Mouse (Mus musculus): Measurements from ENCODE around the gene Ccr10. TPM values are rescaled to one million over a fixed set of nuclear protein-coding genes. Genes with fewer than 3 reads are reported as not detected.
"Not testable (repeated sequence)": the region's sequence is repeated elsewhere in the genome, so short reads cannot be mapped to it uniquely, and the experiment has no call there.

Ccr10 gene
- polyA plus RNA-seq, 1 experiment from 2014 or later, result 0.60 TPM

DNA sequence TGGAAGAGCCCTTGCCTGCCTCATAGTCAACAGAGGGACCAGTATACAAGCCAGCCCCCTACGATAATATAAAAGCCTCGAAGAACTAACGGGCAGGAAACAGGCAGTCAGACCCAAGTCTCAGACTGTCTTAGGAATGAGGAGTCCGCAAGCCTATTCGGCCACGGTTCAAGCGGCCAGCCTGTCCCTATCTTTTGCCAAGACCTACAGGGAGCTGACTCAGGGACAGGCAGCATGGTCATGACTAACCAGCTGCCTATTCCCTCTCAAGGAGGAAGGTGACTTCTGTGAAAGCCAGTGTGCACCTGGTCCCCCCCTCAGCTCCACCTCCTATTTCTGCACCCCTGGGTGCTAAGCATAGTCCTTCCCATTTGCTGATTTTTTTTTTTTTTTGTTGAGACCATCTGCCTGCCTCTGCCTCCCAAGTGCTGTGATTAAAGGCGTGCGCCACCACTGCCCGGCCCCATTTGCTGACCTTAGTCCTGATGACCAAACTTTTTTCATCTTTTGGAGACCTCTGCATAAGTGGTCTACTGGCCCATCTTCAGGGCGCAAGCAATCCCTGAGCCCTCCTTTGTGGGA, 46.2 kb downstream of the Ccr10 start:
- no peak overlapping the region for H3K9ac ChIP-seq (ENCODE audit: low read length)
- peaks cover 15% of the 10 kb centered on the region for H3K4me1 ChIP-seq (ENCODE audit: control insufficient read depth, insufficient read depth, low read length)
- peaks cover 2% of the 10 kb centered on the region; the same call in 1 of the 2 replicates for H3K9me3 ChIP-seq (replicated peaks; ENCODE audit: control insufficient read depth, low read length)
- peaks cover 13% of the 10 kb centered on the region for H3K36me3 ChIP-seq (ENCODE audit: control insufficient read depth, insufficient read depth)
- H3K4me2 ChIP-seq (ENCODE audit: low read depth, low read length), result no peak overlapping the region
- ATAC-seq (replicated peaks; ENCODE audit: extremely low read depth, insufficient read depth, low FRiP score), result no peak
- no peak overlapping the region for H3K27ac ChIP-seq (ENCODE audit: low read length)
- no peak overlapping the region for H3K4me3 ChIP-seq (ENCODE audit: low read length)
- 84% methylated on average over 11 of the region's 11 CpGs for WGBS
- H3K27me3 ChIP-seq (ENCODE audit: control insufficient read depth, insufficient read depth, low read length), result no peaks in the 10 kb centered on the region

DNA sequence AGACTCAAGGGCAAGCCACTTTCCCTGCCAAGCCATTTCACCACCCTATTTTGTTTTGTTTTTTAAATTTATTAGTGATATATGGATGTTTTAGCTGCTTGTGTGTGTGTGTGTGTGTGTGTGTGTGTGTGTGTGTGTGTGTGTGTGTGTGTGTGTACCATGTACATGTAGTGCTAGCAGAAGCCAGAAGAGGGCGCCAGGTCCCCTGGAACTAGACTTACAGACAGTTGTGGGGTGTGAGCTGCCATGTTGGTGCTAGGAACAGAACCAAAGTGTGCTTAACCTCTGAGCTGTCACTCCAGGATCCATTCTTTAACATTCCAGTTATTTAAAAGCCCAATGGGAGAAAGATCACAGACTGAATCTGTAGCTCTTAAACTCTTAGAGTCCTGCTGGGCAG, 48.2 kb downstream of the Ccr10 start:
- Histone ChIP-seq H3K4me2 (ENCODE audit: low read depth, low read length) (no peak overlapping the region), H3K4me3 (ENCODE audit: low read length) (no peak overlapping the region), H3K4me1 (ENCODE audit: control insufficient read depth, insufficient read depth, low read length) (peaks cover 13% of the 10 kb centered on the region), H3K9ac (ENCODE audit: low read length) (no peak overlapping the region), H3K27me3 (ENCODE audit: control insufficient read depth, insufficient read depth, low read length) (no peaks in the 10 kb centered on the region), H3K27ac (ENCODE audit: low read length) (no peak overlapping the region), H3K36me3 (ENCODE audit: control insufficient read depth, insufficient read depth) (peaks cover 25% of the 10 kb centered on the region), H3K9me3 (replicated peaks; ENCODE audit: control insufficient read depth, low read length) (peaks cover 2% of the 10 kb centered on the region; the same call in 1 of the 2 replicates)
- WGBS, result 92% methylated on average over 1 of the region's 1 CpGs
- no peak for ATAC-seq (replicated peaks; ENCODE audit: extremely low read depth, insufficient read depth, low FRiP score)

DNA sequence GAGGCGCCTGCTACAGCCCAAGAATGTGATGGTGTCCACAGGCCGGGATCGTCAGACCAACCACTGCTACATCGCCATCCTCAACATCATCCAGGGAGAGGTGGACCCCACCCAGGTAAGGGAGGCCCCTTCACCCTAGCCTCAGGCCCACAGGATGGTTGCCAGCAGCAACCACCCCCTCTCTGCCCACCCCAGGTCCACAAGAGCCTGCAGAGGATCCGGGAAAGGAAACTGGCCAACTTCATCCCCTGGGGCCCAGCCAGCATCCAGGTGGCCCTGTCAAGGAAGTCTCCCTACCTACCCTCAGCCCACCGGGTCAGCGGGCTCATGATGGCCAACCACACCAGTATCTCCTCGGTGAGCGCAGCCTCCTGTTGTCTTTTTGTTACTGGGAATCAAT, 50.2 kb downstream of the Ccr10 start:
- H3K27me3 ChIP-seq (ENCODE audit: control insufficient read depth, insufficient read depth, low read length); H3K4me2 ChIP-seq (ENCODE audit: low read depth, low read length); H3K4me3 ChIP-seq (ENCODE audit: low read length); H3K9ac ChIP-seq (ENCODE audit: low read length); H3K27ac ChIP-seq (ENCODE audit: low read length); H3K9me3 ChIP-seq (replicated peaks; ENCODE audit: control insufficient read depth, low read length); ATAC-seq (replicated peaks; ENCODE audit: extremely low read depth, insufficient read depth, low FRiP score): not testable (repeated sequence)
- 99% methylated on average over 7 of the region's 9 CpGs for WGBS
- H3K36me3 ChIP-seq (ENCODE audit: control insufficient read depth, insufficient read depth), result peaks cover 25% of the 10 kb centered on the region
- peaks cover 14% of the 10 kb centered on the region for H3K4me1 ChIP-seq (ENCODE audit: control insufficient read depth, insufficient read depth, low read length)

DNA sequence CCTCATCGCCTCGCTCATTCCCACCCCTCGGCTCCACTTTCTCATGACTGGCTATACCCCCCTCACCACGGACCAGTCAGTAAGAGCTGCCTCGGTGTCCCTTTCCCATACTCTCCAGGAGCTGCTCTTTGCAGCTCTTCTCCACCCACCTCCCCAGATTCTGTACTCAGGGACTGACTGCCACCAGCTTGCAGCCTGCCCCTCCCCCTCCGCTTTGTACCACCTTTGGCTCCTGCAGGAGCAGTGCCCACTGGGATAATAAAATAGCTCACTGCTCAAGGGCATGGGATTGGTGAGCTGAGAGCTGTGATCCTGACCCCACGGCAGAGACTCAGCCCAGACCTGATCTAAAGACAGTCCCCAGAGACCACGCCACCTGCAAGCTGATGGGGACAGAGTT, 50.7 kb downstream of the Ccr10 start:
- ATAC-seq (replicated peaks; ENCODE audit: extremely low read depth, insufficient read depth, low FRiP score); H3K4me3 ChIP-seq (ENCODE audit: low read length); H3K27me3 ChIP-seq (ENCODE audit: control insufficient read depth, insufficient read depth, low read length); H3K27ac ChIP-seq (ENCODE audit: low read length); H3K9ac ChIP-seq (ENCODE audit: low read length); H3K9me3 ChIP-seq (replicated peaks; ENCODE audit: control insufficient read depth, low read length); H3K4me2 ChIP-seq (ENCODE audit: low read depth, low read length): not testable (repeated sequence)
- peaks cover 13% of the 10 kb centered on the region for H3K4me1 ChIP-seq (ENCODE audit: control insufficient read depth, insufficient read depth, low read length)
- H3K36me3 ChIP-seq (ENCODE audit: control insufficient read depth, insufficient read depth), result peaks cover 25% of the 10 kb centered on the region
- 91% methylated on average over 8 of the region's 8 CpGs for WGBS

Small RNA genes within 50 kb of the gene (microRNA-seq; reads per million reads assigned to microRNA genes)
- gene Gm27626, result not detected

Other genes starting within 250 kb of the Ccr10 start
- gene Stat3, start 235.9 kb downstream of the Ccr10 start, polyA plus RNA-seq (2015; fragmentation: Nextera tagmentation; extraction: Ambion mirVana), result 60.4 and 64.9 TPM in 2 replicates
- 428 and 460 TPM in 2 replicates for gene Cavin1, start 204.6 kb downstream of the Ccr10 start, polyA plus RNA-seq (2015; fragmentation: Nextera tagmentation; extraction: Ambion mirVana)
- 50.7 and 53.6 TPM in 2 replicates for gene Atp6v0a1, start 166.0 kb downstream of the Ccr10 start, polyA plus RNA-seq (2015; fragmentation: Nextera tagmentation; extraction: Ambion mirVana)
- 11.5 and 13.1 TPM in 2 replicates for gene Naglu, start 105.4 kb downstream of the Ccr10 start, polyA plus RNA-seq (2015; fragmentation: Nextera tagmentation; extraction: Ambion mirVana)
- 0.21 and 0.28 TPM in 2 replicates for gene Hsd17b1, start 97.0 kb downstream of the Ccr10 start, polyA plus RNA-seq (2015; fragmentation: Nextera tagmentation; extraction: Ambion mirVana)
- gene Coasy, start 92.9 kb downstream of the Ccr10 start, polyA plus RNA-seq (2015; fragmentation: Nextera tagmentation; extraction: Ambion mirVana), result 29.9 and 30.0 TPM in 2 replicates
- gene Mlx, start 88.2 kb downstream of the Ccr10 start, polyA plus RNA-seq (2015; fragmentation: Nextera tagmentation; extraction: Ambion mirVana), result 38.6 and 41.7 TPM in 2 replicates
- gene Psmc3ip, start 80.0 kb downstream of the Ccr10 start, polyA plus RNA-seq (2015; fragmentation: Nextera tagmentation; extraction: Ambion mirVana), result 22.6 and 25.7 TPM in 2 replicates
- gene Retreg3, start 55.5 kb downstream of the Ccr10 start, polyA plus RNA-seq (2015; fragmentation: Nextera tagmentation; extraction: Ambion mirVana), result 14.5 and 14.9 TPM in 2 replicates
- gene Tubg1, start 55.5 kb downstream of the Ccr10 start, polyA plus RNA-seq (2015; fragmentation: Nextera tagmentation; extraction: Ambion mirVana), result 70.9 and 72.6 TPM in 2 replicates
- gene Tubg2, start 19.5 kb downstream of the Ccr10 start, polyA plus RNA-seq (2015; fragmentation: Nextera tagmentation; extraction: Ambion mirVana), result 3.0 and 3.3 TPM in 2 replicates
- 0.89 and 1.0 TPM in 2 replicates for gene Cntnap1, start 4.9 kb downstream of the Ccr10 start, polyA plus RNA-seq (2015; fragmentation: Nextera tagmentation; extraction: Ambion mirVana)
- 8.7 and 11.5 TPM in 2 replicates for gene Plekhh3, start 4.1 kb downstream of the Ccr10 start, polyA plus RNA-seq (2015; fragmentation: Nextera tagmentation; extraction: Ambion mirVana)
- 14.7 and 17.1 TPM in 2 replicates for gene Ezh1, start 51.0 kb upstream of the Ccr10 start, polyA plus RNA-seq (2015; fragmentation: Nextera tagmentation; extraction: Ambion mirVana)
- 203 and 204 TPM in 2 replicates for gene Ramp2, start 70.6 kb upstream of the Ccr10 start, polyA plus RNA-seq (2015; fragmentation: Nextera tagmentation; extraction: Ambion mirVana)
- gene Vps25, start 78.3 kb upstream of the Ccr10 start, polyA plus RNA-seq (2015; fragmentation: Nextera tagmentation; extraction: Ambion mirVana), result 105 and 107 TPM in 2 replicates
- gene Wnk4, start 85.1 kb upstream of the Ccr10 start, polyA plus RNA-seq (2015; fragmentation: Nextera tagmentation; extraction: Ambion mirVana), result 6.8 and 7.3 TPM in 2 replicates
- 0.87 and 0.91 TPM in 2 replicates for gene Cntd1, start 103.6 kb upstream of the Ccr10 start, polyA plus RNA-seq (2015; fragmentation: Nextera tagmentation; extraction: Ambion mirVana)
- 166 and 175 TPM in 2 replicates for gene Coa3, start 103.7 kb upstream of the Ccr10 start, polyA plus RNA-seq (2015; fragmentation: Nextera tagmentation; extraction: Ambion mirVana)
- gene Becn1, start 126.8 kb upstream of the Ccr10 start, polyA plus RNA-seq (2015; fragmentation: Nextera tagmentation; extraction: Ambion mirVana), result 135 TPM in 2 replicates
- gene Psme3, start 140.8 kb upstream of the Ccr10 start, polyA plus RNA-seq (2015; fragmentation: Nextera tagmentation; extraction: Ambion mirVana), result 94.1 and 103 TPM in 2 replicates
- gene Aoc2, start 149.6 kb upstream of the Ccr10 start, polyA plus RNA-seq (2015; fragmentation: Nextera tagmentation; extraction: Ambion mirVana), result 0.89 and 0.92 TPM in 2 replicates
- gene Aoc3, start 155.2 kb upstream of the Ccr10 start, polyA plus RNA-seq (2015; fragmentation: Nextera tagmentation; extraction: Ambion mirVana), result 2.2 and 2.6 TPM in 2 replicates
- gene G6pc, start 192.1 kb upstream of the Ccr10 start, polyA plus RNA-seq (2015; fragmentation: Nextera tagmentation; extraction: Ambion mirVana), result not detected in 2 replicates
- 42.8 and 44.6 TPM in 2 replicates for gene Aarsd1, start 242.2 kb upstream of the Ccr10 start, polyA plus RNA-seq (2015; fragmentation: Nextera tagmentation; extraction: Ambion mirVana)
- gene Gm27029, start 249.4 kb upstream of the Ccr10 start, polyA plus RNA-seq (2015; fragmentation: Nextera tagmentation; extraction: Ambion mirVana), result 15.8 and 17.2 TPM in 2 replicates
- 15.4 and 17.0 TPM in 2 replicates for gene Rundc1, start 249.6 kb upstream of the Ccr10 start, polyA plus RNA-seq (2015; fragmentation: Nextera tagmentation; extraction: Ambion mirVana)
- 78.9 and 83.6 TPM in 2 replicates for gene Ptges3l, start 249.9 kb upstream of the Ccr10 start, polyA plus RNA-seq (2015; fragmentation: Nextera tagmentation; extraction: Ambion mirVana)